Mouse (Mus musculus): Measurements from ENCODE around the gene A630001G21Rik.

DNA sequence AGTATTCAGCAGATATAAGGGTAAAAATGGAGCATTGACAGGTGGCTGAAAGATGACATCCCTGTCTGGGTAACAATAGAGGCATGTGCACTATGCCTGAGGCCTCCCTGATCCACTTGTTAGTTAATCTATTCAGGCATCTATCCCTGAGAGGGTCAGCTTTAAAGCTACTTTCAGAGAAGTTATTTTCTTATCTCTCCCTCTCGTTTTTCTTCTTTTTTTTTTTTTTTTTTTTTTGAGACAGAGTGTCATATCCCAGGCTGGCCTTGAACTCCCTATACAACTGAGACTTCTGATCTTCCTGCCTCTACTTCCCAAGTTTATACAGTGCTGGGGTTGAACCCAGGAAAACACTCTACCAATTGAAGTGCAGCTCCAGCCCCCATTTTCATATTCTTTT, 10.7 kb downstream of the A630001G21Rik start:
- TF ChIP-seq CTCF (IDR thresholded peaks at IDR 0.05; ENCODE audit: extremely low read depth, insufficient read depth, insufficient read length, insufficient replicate concordance) (no peak), POLR2A (IDR thresholded peaks at IDR 0.05; ENCODE audit: low read depth, low read length) (no peak)

Data from spleen, adult 2 months (tissue).